Mouse (Mus musculus) natural killer cell, adult 2 months (primary cell): ENCODE results near the gene Zbtb12.

Experiments used
- DNase-seq, 2 experiments: peaks; one replicate each; pipeline ENCODE4 v3.0.0; 2022; ENCODE audit warnings: low spot score in 2 of 2

The Zbtb12 gene

DNA sequence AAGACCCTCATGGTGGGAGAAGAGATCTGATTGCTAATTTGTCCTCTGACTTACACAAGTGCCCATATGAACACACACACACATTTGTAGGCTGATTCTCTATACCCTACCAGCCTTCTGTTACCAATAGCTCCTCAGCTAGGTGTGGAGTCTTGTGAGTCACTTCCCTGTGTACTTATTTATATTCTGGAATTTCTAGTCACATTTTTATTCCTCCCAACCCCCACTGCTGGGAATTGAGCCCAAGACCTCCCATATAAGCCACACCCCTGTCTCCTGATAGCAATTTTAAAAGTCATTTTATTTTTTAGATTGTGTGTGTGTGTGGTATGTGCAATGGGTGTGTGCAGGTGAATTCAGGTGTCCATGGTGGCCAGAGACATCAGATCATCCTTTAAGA lies 65.1 kb downstream of the Zbtb12 start:
- no peak for DNase-seq
